Mouse (Mus musculus): Measurements from ENCODE around the gene Cdc20b. TPM values are rescaled to one million over a fixed set of nuclear protein-coding genes. Genes with fewer than 3 reads are reported as not detected.

Cdc20b gene
- polyA plus RNA-seq, 1 experiment from 2014 or later: 0.19 TPM

DNA sequence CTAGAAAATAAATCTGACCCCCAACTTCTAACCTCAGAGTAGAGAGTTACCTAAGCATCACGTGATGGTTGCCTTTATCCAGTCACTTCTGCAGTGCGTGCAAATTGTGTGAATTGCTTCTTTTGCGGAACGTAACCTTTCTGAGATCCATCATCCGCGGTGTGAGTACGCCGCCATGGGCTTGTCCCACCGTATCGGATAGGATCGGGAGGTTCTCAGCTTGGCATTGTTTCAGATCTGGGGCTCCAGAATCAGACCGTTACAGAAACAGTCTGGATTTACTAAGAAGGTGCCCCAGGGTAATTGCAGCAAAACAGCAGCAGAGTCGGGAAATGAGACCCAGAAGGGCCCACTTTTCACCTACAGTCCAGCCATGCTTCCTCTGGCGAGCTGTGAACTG lies 86.4 kb downstream of the Cdc20b start:
- Histone ChIP-seq H3K36me3 (replicated peaks) (no peaks in the 10 kb centered on the region), H3K27ac (replicated peaks) (no peak overlapping the region), H3K4me3 (no peak overlapping the region), H3K4me1 (peaks cover 4% of the 10 kb centered on the region; the same call in 1 of the 2 replicates), H3K27me3 (replicated peaks; ENCODE audit: low read depth, poor library complexity, severe bottlenecking) (no peaks in the 10 kb centered on the region), H3K9me3 (0 out of 2 replicates have a peak, but pooled peaks cover 2% of the 10 kb centered on the region)
- DNase-seq (ENCODE audit: low spot score): no peak
- whole genome bisulfite sequencing: 88% methylated on average over 14 of the region's 14 CpGs

DNA sequence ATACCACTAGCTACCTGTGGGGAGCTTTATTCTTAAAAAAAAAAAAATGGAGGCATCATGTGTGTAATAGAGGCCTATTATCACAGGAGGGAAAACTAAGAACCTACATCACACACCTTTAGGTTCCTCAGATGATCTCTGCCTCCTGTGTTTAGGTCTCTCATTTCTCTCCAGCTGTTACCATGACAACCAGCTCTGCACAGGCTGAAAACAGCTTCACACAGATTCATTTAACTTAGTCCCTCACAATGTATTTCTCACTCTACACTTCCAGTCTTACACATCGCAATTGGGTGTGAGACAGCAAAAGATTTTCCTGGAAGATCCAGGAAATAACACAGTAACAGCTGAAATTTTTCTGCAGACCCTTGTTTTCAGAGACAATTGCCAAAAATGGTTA lies 95.1 kb downstream of the Cdc20b start:
- Histone ChIP-seq H3K9me3 (no peaks in the 10 kb centered on the region), H3K36me3 (replicated peaks) (no peaks in the 10 kb centered on the region), H3K27me3 (replicated peaks; ENCODE audit: low read depth, poor library complexity, severe bottlenecking) (no peaks in the 10 kb centered on the region), H3K4me3 (no peak overlapping the region), H3K27ac (replicated peaks) (no peak overlapping the region), H3K4me1 (no peaks in the 10 kb centered on the region)
- WGBS: 89% methylated on average over 1 of the region's 1 CpGs
- DNase-seq (ENCODE audit: low spot score): no peak

DNA sequence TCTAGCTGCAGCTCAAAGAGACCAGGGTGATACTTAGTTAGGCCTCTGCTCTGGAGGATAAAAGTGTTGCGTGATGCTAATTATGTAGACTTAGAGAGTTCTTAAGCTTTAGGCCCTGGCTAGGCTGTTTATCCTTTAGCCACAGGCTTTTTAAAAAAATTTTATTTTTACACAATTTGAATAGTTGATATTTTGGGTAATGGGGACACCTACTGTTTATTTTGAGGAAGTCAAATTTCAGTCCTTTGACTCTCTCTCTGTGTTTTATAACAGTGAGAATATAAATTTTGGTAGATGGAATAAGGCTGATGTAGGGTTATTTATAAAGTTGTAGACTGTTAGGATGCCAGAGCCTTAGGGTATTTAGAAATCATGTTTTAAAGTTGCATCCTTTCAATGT lies 104.7 kb downstream of the Cdc20b start:
- WGBS: 89% methylated on average over 1 of the region's 1 CpGs
- Histone ChIP-seq H3K9me3 (no peaks in the 10 kb centered on the region), H3K36me3 (replicated peaks) (no peaks in the 10 kb centered on the region), H3K27me3 (replicated peaks; ENCODE audit: low read depth, poor library complexity, severe bottlenecking) (no peaks in the 10 kb centered on the region), H3K27ac (replicated peaks) (no peak overlapping the region), H3K4me3 (no peak overlapping the region), H3K4me1 (no peaks in the 10 kb centered on the region)
- DNase-seq (ENCODE audit: low spot score): no peak

MicroRNA genes within 50 kb of the gene (microRNA counts, 519-probe panel; counts per million panel counts)
- microRNA mmu-miR-449a: 188 counts per million, percentile 57 among the panel's probes with 10 or more counts
- microRNA mmu-miR-449b: 188 counts per million, percentile 57 among the panel's probes with 10 or more counts
- 188 counts per million, percentile 57 among the panel's probes with 10 or more counts for microRNA mmu-miR-449c

Small RNAs within 50 kb of the gene (microRNA-seq; reads per million reads assigned to microRNA genes)
- gene Mir449a: 1,204 reads per million, percentile 76 among the genes with 10 or more reads in this experiment
- gene Mir449b: 2.7 reads per million
- gene Mir449c: 2.4 reads per million

Other genes starting within 250 kb of the Cdc20b start
- 19.0 and 21.8 TPM in 2 replicates for gene Plpp1, start 234.3 kb upstream of the Cdc20b start, polyA plus RNA-seq (2016; fragmentation: Nextera tagmentation; extraction: Ambion mirVana)
- 94.3 and 107 TPM in 2 replicates for gene Mtrex, start 107.7 kb upstream of the Cdc20b start, polyA plus RNA-seq (2016; fragmentation: Nextera tagmentation; extraction: Ambion mirVana)
- 32.6 and 33.7 TPM in 2 replicates for gene Dhx29, start 107.7 kb upstream of the Cdc20b start, polyA plus RNA-seq (2016; fragmentation: Nextera tagmentation; extraction: Ambion mirVana)
- 0.24 and 0.57 TPM in 2 replicates for gene Ccno, start 47.3 kb upstream of the Cdc20b start, polyA plus RNA-seq (2016; fragmentation: Nextera tagmentation; extraction: Ambion mirVana)
- gene Mcidas, start 41.3 kb upstream of the Cdc20b start, polyA plus RNA-seq (2016; fragmentation: Nextera tagmentation; extraction: Ambion mirVana): 0.06 and 0.50 TPM in 2 replicates
- gene Gpx8, start 11.3 kb downstream of the Cdc20b start, polyA plus RNA-seq (2016; fragmentation: Nextera tagmentation; extraction: Ambion mirVana): 90.2 and 98.3 TPM in 2 replicates
- not detected in 2 replicates for gene Gzma, start 65.9 kb downstream of the Cdc20b start, polyA plus RNA-seq (2016; fragmentation: Nextera tagmentation; extraction: Ambion mirVana)
- gene Esm1, start 174.5 kb downstream of the Cdc20b start, polyA plus RNA-seq (2016; fragmentation: Nextera tagmentation; extraction: Ambion mirVana): 2.5 and 2.6 TPM in 2 replicates
- not detected in 2 replicates for gene Gzmk, start 190.8 kb downstream of the Cdc20b start, polyA plus RNA-seq (2016; fragmentation: Nextera tagmentation; extraction: Ambion mirVana)